Mouse (Mus musculus): ENCODE data around the gene Smim20.

Smim20 gene

DNA sequence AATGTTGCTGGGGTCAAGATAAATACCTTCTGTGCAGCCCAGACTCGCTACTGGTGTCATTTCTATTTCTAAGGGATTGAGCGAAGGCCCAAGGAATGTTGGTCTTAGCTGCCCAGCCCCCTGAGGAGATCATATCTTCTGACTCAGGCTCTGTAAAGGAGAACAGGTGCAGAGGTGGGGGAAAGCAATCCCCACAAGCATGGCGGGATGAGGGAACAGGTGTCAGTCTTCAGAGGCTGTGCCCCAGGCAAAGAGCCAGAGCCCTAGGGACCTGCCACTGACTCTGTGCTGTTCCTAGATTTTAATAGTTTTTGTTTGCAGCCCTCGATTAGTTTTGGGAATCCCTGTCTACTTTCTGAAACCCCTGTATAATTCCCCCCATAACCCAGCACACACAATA, 702 bp upstream of the Smim20 start:
- no peak for DNase-seq (ENCODE audit: low spot score)

DNA sequence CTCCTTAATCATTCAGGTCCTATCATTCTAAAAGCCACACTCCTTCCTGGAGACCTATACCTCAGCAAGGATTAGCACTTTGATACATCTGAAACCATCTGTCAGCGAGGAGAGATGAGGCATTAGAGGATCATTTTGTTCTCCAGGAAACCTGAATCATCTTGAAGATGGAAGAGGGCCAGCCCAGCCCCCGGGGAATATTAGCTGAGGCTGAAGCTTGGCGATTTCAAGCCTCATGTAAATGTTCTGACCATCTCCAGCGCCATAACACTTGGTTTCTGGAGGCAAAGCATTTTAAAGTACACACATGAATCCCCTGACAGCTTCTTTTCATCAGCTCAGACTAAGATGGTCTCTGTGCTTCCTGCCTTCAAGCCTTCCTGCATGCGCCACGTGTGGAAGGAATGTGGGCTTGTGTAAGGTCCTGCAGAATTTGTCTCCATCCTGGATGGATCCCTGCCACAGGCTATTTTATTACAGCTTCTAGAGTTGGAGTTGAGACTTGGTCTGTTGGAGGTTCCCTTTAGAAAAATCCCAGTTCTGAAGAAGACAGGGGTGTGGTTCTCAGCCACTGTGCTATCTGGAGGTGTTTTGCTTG, 1.3 kb downstream of the Smim20 start:
- DNase-seq (ENCODE audit: low spot score) = no peak

DNA sequence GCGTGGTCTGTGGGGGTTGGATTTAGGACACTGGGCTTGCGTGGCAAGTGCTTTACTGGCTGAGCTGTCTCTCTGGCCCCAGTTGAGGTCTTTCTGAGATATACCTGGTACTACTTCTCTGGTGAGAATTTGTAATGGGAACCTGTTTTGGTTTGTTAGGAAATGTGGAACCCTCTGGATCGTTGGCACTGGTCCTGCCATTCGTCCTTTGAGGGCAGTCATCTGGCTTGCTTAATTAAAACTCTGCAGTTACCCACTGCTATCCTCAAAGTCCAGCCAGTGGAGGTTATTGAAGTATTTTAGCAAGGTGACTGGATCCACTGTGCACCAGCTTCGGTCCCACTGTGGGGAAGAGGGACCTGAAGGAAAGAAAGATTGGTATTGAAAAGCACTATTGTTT, 2.9 kb downstream of the Smim20 start:
- DNase-seq (ENCODE audit: low spot score) = no peak

DNA sequence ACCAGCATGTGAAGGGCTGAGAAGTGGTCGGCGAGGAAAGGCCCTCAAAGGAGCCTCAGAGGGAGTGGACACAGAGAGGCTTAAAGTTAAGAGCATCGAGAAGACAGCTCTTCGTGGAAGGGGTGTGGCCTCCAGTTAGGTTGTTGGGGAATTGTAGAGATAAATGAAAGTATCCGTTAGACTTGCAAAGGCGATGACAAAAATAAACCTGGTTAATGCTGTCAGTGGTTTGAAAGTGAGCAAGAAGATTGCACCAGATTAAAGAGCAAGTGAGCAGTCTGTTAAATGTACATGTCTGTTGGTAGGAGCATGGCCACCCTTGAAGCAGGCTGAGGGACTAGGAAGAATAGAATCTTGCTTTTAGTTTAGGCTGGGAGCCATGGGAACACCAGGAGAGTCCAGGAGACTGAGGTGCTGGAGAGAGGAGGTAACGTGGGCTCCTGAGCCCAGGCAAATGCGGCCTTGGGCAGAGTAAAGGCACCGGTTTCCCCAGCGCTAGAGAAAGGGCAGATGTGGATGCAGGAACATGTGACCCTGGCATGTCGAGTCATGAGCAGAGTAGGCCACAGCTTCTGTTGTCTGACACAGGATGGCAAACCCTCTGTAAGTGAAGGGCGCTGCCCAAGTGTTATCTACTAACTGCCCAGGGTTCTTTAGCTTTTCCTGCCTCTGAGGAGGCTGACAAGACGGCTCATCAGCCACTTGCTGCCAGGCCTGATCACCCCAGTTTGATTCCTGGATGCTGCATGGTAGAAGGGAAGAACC, 4.2 kb downstream of the Smim20 start:
- DNase-seq (ENCODE audit: low spot score) = no peak

DNA sequence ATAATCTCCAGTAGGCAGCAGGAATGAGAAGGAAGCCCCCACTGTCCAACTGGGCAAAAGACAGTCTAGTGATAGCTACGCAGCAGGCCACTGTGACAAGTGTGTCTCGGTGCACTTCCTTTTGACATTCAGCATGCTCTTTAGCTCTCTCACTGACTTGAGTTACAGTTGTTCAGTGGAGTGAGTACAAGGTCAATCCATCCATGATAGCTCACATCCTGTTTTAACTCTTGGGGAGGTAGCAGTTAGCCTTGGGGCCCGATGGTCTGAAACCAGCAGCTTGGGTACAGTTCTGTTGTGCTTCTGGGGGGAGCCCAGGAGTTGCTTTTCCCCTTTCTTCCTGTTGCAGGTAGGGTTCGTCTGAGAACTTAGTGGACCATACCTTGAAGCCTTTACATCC, 5.7 kb downstream of the Smim20 start:
- DNase-seq (ENCODE audit: low spot score) = no peak

DNA sequence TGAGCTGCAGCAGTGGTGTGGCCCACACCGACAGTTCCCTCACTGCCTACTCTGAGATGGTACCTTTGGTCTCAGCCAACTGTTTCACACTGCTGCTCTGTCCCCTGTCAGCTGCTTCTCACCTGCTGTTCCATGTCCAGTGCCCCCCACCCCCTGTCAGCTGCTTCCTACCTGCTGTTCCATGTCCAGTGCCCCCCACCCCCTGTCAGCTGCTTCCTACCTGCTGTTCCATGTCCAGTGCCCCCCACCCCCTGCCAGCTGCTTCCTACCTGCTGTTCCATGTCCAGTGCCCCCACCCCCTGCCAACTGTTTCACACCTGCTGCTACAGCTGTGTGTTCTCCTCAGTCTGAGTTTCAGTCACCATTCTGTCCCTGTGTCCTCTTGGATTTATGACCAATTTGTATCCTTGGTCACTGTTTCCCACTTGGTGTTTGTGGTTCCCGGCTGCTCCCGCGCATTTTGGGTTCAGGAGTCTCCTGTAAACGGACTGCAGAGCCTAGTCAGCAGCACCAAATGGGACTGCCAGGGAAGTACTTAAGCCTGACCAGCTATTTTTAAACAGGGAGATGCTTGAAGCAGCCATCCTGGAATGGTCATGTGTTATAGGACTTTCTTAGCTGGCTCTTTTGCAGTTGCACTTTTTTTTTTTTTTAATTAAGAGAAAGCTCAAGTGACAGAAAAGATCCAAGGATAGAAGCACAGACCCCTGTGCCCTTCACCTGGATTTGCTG, 7.0 kb downstream of the Smim20 start:
- no peak for DNase-seq (ENCODE audit: low spot score)

DNA sequence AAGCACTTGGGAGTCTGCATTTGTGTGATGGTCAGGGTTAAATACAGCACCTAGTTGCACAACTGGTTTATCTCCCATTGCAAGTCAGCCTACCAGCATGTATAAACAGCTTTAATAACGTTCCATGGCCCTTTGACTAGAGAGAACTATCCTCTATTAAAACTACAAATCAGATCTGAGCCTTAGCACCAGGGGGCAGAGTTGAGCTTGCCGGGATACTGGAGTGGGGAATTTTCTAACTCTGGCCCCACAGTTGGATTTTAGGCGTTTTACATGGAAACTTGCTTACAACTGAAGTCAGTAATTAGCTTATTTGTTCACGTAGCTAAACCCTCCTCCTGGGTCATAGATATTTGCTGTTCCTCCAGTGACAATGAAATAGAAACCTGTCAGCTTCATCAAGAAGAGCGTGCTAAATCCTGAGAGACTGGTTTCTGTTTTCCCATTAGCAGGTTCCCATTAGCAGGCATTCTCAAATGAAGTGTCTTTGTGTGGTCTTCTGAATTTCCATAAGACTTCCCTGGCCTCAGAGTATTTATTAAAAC, 8.0 kb downstream of the Smim20 start:
- DNase-seq (ENCODE audit: low spot score) = no peak

DNA sequence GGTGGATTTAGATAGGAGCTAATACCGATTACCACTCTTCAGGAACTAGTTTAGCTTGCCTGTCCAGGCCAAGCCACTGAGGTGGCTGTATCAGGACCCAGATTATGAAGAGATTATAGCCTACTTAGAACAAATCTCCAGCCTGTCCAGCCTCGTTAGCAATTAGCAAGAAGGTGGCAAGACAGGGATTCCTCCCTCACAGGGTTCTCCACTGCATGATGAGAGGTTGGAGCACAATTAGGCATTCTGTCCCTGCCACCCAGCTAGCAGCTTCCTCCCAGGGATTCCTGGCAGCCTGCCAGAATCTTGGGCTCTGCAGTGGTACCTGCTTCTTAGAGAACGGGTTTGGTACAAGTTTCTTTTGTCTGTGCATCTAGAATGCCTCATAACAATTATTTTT, 8.5 kb downstream of the Smim20 start:
- DNase-seq (ENCODE audit: low spot score) = no peak

DNA sequence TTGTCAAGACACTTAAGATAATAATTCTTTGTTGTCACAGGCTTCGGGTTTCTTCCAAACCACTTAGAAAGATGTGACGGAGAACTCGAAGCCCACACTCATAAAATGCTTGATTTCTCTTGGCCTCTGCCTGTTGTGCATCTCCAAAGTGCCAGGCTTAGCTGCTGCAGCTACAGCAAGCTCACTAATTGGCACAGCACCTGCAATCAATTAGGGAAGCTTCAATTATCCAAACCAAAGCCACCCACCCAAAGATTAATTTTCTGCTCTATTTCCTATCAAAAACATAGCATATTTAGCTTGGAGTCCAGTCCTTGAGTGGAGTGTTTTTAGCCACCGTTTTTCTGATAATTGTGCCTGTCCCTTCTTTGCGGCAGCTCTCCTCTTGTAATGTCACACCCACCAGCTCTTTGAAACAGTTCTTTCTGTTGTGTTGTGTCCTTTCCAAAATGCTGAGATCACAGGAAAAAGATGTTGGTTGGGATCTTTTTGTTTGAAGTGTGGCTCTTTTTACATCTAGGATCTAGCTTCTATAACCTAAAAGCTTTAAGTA, 9.7 kb downstream of the Smim20 start:
- DNase-seq (ENCODE audit: low spot score) = no peak

DNA sequence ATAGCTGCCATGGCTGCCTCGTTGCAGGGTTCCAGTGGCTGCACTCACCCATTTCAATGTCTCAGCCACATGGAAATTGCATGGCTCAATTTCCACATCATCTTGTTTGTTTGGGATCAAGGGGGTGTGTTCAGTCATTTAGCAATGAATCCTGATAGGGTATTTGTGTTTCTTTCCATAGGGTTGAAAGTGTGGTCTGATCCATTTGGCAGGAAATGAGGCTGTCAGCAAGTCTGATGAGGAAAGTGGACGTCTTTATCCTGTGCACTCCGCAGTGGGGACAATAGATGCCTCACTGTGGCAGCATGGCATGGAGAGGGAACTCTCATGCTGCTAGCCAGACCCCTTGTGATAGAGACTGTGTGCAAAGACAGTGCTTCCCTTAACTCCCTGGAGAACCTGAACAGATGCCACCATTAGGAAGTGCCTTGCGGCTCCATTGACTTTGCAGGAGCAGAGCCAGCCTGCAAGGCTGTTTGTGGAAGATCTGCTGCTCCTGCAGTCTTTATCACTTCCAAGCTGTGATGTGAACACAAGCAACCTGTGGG, 10.9 kb downstream of the Smim20 start:
- no peak for DNase-seq (ENCODE audit: low spot score)

DNA sequence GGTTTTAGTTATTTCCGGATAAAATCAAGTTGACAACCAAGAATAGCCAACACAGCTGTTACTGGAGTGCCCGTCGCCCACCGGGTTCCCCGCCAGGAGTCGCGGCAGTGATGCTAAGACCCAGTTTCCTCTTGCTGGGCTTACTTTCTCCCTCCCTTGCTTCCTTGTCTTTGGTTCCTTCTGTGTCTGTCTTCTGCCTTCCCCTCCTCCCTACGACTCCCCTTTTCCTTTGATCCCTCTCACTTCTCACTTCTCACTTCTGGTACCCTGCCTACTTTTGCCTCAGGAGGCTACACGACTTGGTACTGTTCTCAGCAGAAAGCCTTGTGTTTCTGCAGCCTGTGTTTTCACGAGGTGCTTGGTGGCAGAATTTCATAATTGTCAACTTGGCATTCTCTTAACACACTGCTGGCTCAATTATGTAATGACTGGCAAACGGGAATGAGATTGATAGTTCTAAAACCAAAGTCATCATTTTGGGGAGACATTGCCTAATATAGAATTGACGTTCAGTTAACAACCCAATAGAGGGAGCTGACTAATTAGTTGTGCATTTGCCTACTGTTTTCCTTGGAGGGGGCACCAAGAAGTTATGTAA, 12.4 kb downstream of the Smim20 start:
- DNase-seq (ENCODE audit: low spot score) = no peak

DNA sequence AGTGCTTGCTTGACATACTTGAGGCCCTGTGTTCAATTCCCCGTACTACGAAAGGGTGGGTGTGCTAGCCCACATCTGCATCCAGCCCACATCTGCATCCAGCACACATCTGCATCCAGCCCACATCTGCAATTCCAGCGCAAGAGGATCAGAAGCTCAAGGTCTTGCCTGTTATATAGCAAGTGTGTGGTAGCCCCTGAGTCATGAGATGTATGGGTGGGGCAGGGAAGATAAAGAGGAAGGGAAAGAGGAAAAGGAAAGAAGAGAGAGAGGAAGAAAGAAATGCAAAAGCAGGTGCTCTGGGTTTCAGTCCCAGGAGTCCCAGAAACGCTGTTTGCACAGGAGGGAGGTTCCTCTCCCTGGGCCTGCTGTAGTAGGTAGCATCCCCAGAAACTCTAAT, 15.6 kb downstream of the Smim20 start:
- DNase-seq (ENCODE audit: low spot score) = no peak

DNA sequence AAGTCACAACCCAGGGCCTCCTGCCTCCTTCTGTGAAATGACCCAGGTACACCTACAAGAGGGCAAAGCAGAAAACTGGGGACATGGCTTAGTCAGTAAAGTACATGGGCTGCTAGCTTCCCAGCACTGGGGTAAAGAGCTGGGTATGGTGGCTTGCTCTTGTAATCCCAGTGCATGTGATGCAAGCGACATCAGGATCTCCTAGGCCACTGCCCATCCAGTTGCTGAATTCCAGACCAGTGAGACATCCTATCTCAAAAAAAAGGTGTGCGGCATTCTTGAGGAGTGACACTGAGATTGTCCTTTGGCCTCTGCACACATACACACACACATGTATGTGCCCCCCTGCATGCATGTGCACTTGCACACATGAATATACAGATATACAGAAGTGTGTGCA, 19.5 kb downstream of the Smim20 start:
- no peak for DNase-seq (ENCODE audit: low spot score)

DNA sequence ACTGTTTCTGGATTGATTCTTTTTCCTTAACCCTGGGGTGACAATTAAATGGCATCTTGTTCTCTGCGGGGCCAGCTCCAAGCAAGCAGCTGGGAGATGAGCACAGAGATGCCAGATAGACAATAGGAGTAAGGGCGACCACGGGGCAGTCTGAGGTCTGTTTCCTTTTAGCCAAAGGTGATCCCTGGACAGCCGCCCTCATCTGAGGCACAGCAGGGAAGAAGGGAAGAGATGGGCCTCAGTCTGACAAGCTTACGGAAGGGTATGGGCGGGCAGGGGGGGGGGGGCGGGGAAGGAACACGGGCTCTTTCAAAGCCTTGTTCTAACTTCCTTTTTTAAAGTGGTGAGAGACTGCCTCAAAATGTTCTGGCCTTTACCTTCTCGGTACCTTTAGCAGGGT, 22.6 kb downstream of the Smim20 start:
- no peak for DNase-seq (ENCODE audit: low spot score)

DNA sequence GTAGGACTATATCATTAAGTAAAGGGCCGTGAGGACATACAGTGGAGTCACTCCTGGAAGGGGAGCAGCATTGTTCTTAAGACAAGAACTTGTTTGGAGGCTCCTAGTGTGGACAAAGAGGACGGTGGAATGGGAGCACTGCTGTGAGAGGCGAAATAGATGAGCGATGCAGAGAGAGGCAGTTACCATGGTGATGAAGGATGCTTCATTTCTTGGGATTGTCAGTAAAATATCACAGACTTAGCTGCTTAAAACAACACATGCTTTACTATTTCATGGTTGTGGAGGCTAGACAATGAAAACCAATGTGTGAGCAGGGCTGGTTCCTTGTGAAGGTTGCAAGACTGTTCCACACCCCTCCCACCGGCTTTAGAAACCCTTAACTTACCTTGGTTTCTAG, 27.7 kb downstream of the Smim20 start:
- DNase-seq (ENCODE audit: low spot score) = no peak

DNA sequence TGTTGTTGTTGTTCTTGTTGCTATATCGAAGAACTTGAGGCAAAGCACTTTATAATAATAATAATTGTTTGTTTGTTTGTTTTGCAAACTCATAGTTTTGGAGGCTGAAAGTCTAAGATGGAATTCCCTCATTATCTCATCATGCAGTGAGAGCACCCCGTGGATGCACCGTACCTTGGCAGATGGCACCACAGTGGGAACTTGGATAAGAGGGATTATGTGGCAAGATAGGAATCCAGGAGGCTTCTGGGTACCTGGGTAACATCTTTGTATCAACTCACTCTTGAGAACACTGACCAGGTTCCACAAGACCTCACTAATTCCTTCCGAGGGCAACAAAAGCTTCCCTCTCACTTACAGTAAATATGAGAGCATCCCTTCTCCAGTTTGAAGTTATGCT, 30.1 kb downstream of the Smim20 start:
- DNase-seq (ENCODE audit: low spot score) = no peak

DNA sequence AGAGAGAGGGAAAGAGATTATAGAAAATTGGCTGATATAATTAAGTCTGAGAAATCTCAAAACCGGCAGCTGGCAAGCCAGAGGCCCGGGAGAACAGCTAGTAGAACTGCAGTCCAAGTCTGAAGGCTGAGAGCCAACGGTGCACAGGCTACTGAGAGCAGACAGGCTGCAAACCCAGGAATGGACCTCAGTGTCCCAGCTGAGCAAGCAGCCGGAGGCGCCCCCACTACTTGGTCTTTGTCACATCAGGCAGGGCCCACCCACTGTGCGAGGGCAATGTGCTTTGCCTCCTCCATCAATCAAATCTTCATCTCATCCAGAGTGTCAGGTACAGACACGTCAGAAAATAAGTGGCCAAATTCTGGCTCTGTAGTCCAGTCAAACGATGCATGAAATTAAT, 34.6 kb downstream of the Smim20 start:
- no peak for DNase-seq (ENCODE audit: low spot score)

DNA sequence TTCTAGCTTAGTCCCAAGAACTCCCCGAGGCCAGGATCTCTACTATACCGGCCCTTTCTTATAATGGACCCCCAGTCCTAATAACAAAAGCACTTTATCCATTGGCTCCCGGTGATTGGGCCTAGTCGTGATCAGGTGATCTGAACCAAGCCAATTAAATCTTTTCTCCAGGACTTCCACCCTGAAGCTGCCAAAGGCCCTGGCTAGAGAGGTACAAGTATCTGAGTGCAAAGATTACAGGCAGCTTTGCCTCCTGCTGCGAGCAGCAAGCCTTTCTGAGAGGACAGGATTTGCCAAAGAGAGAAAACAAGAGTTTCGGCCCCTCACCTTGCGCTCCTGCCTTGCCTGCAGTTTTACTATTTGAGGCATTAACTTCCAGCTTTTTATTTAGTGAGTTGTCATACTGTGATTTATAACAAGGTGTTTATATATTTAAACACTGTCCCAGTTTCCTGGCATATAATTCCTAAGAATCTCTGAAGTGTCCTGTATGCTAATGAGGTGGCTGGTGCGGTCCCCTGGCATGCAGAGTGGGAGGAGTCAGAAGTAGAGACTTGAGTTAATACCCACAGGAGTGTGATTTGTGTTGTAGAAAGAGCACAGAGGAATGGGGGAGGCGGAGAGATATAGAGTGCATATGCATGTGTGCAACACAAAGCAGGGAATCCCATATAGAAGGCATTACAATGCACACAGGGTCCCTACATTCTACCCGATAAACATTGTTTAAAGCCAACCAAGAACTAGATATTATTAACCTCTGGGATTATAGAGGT, 36.2 kb downstream of the Smim20 start:
- DNase-seq (ENCODE audit: low spot score) = no peak

DNA sequence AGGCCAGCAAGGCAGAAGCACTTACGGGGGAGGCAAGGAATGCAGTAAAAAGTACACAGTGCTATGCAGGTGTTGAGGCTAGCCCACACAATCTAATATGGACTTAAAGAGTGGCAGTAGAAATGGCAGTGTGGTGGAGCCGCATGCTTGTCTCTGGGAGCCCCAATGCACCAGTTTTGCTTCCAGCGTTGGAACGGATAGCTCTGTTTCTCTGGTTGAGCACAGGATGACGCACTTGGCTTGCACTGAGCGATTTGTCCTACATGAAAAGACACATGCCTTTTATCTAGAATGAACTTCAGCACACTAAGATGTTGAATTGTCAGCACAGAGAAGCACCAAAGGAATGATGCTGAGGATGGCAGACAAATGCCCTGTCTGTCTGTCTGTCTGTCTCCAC, 37.1 kb downstream of the Smim20 start:
- DNase-seq (ENCODE audit: low spot score) = no peak

DNA sequence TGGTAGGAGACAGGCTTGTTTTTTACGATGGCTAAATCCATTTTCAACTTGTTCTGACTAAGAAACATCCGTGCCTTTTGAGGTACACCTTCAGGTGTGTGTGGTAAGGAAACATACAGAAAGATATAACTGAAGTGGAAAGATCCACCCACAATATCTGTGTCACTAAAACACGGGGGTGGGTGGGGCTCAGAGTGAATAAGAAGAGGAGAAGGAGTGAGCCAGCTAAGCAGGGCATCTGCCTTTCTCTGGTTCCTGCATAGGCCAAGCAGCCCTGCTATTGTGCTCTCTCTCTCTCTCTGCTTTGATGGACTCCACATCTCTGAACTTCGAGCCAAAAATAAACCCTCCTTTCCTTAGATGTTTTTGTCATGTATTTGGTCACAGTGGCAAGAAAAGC, 38.1 kb downstream of the Smim20 start:
- no peak for DNase-seq (ENCODE audit: low spot score)

DNA sequence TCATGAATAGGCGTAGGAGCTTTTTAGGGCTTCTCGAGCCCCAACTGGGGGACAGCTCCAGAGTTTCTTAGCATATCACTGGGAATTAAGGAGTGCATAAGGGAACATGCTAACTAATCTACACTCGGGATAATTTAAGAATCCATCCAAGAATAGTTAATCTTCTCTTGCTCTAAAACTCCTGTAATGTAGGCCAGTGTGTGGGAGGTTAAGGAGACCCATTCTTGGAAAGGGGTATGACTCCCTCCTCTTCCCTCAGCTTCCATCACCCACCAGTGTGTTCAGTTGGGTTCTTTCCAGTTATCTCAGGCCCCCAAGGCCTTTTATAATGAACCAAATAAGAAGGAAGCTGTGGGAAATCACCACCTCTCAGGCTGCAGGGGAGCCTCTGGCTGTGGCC, 40.0 kb downstream of the Smim20 start:
- DNase-seq (ENCODE audit: low spot score) = no peak

Data from T-cell, adult 2 months (primary cell).